Mouse (Mus musculus) heart, embryonic 12.5 days (tissue): ENCODE measurements around the gene Mef2b. TPM values are rescaled to one million over a fixed set of nuclear protein-coding genes. Genes with fewer than 3 reads are reported as not detected.

Experiments
- ATAC-seq: fragments of 200-750 bp; cut with Nextera tagmentation; 2 replicates; pipeline ENCODE4 v1.8.0; 2017; ENCODE audit warnings: moderate TSS enrichment, moderate library complexity; ENCODE audit not compliant: insufficient number of reproducible peaks, low FRiP score
- H3K27ac ChIP-seq: fragments of 300-500 bp; sonication (generic); 2 replicates; pipeline ENCODE4 v1.5.1; 2016; ENCODE audit warnings: mild to moderate bottlenecking, moderate library complexity; ENCODE audit not compliant: poor library complexity, severe bottlenecking
- H3K27me3 ChIP-seq: fragments of 300-500 bp; sonication (generic); replicated peaks from 2 replicates; pipeline ENCODE4 v1.6.1; 2016; ENCODE audit warnings: mild to moderate bottlenecking, moderate library complexity
- H3K36me3 ChIP-seq: fragments of 300-500 bp; sonication (generic); 2 replicates; pipeline ENCODE4 v1.6.1; 2016; ENCODE audit warnings: mild to moderate bottlenecking, moderate library complexity
- H3K4me1 ChIP-seq: fragments of 300-500 bp; sonication (generic); replicated peaks from 2 replicates; pipeline ENCODE4 v1.6.1; 2016; ENCODE audit warnings: mild to moderate bottlenecking
- H3K4me2 ChIP-seq: fragments of 300-500 bp; sonication (generic); 2 replicates; pipeline ENCODE4 v1.6.1; 2016; ENCODE audit warnings: mild to moderate bottlenecking, moderate library complexity
- H3K4me3 ChIP-seq: fragments of 300-500 bp; sonication (generic); 2 replicates; pipeline ENCODE4 v1.5.1; 2016; ENCODE audit warnings: mild to moderate bottlenecking
- H3K9ac ChIP-seq: fragments of 300-500 bp; sonication (generic); 2 replicates; pipeline ENCODE4 v1.6.1; 2016; ENCODE audit warnings: mild to moderate bottlenecking, moderate library complexity
- H3K9me3 ChIP-seq: fragments of 300-500 bp; sonication (generic); replicated peaks from 2 replicates; pipeline ENCODE4 v1.6.1; 2016; ENCODE audit warnings: mild to moderate bottlenecking, moderate library complexity
- WGBS: fragments of 180-500 bp; shearing (Covaris S2); methylation state at CpG from one replicate; pipeline ENCODE4 v1.1.7; 2016; 5-methylcytosine and 5-hydroxymethylcytosine counted together
- polyA plus RNA-seq: library from polyadenylated mRNA; unstranded; fragments of >200 nt; fragmentation: Nextera tagmentation; extraction: Ambion mirVana; gene quantifications from 2 replicates; pipeline ENCODE4 v1.2.1, GENCODE M21; 2016

Mef2b gene
- polyA plus RNA-seq, 1 experiment from 2014 or later: not detected

GRCm38 (mm10) chr8:70117611-70118010 is 21.9 kb upstream of the Mef2b start:
- WGBS: 7% methylated on average over 9 of the region's 9 CpGs
- Histone ChIP-seq H3K27me3 (peaks cover 100% of the 10 kb centered on the region), H3K27ac (no peak overlapping the region), H3K9me3 (no peaks in the 10 kb centered on the region), H3K4me2 (no peak overlapping the region), H3K9ac (no peak overlapping the region), H3K36me3 (no peaks in the 10 kb centered on the region), H3K4me1 (peaks cover 4% of the 10 kb centered on the region; the same call in 1 of the 2 replicates), H3K4me3 (no peak overlapping the region)
- no peak for ATAC-seq

GRCm38 (mm10) chr8:70118726-70119700 is 20.5 kb upstream of the Mef2b start:
- no peak overlapping the region for H3K4me2 ChIP-seq
- no peak overlapping the region for H3K4me3 ChIP-seq
- H3K4me1 ChIP-seq: peaks cover 4% of the 10 kb centered on the region; the same call in 1 of the 2 replicates
- H3K9ac ChIP-seq: no peak overlapping the region
- H3K9me3 ChIP-seq: no peaks in the 10 kb centered on the region
- no peaks in the 10 kb centered on the region for H3K36me3 ChIP-seq
- peaks cover 99% of the 10 kb centered on the region for H3K27me3 ChIP-seq
- ATAC-seq: no peak
- no peak overlapping the region for H3K27ac ChIP-seq
- WGBS: 20% methylated on average over 17 of the region's 17 CpGs

DNA sequence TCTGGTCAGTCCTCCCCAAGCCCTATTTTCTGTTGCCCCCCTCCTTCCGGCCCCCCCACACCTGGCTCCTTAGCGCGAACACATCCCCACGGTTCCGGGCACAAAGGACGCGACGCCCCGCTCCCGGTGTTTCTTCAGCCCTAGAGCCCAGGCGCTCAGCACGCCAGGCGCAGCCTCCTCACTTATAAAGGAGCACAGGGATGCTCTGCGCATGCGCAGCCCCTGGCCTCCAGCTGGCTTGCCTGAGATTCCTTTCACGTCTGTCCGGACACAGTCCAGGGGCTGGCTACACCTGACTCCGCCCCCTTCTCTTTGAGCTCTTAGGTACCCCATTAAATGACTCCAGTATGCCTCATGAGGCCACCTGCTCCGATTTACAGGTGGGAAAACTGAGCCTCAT is 18.8 kb upstream of the Mef2b start, which contains the start of gene Ncan:
Ncan (minus strand) TSS at position 207 of the 400 bp plus-strand sequence.
- H3K4me3 ChIP-seq: no peak within 1 kb of the TSS

DNA sequence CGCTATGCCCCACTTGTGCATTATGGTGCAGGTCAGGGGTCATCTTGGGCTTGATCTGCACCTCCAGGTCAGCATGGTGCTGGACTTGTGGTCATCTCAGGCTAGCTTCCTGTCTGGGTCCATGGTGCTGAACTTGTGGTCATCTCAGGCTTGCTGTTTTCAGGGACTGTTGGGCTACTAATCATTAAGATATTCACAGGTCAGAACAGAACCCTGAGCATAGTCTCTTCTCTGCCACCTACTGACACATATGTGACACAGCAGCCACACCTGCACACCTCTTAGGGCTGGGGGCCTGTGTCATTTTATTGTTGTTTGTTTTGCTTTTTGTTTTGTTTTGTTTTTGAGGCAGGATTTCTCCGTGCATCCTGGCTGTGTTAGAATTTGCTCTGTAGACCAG is 16.6 kb upstream of the Mef2b start:
- H3K4me1 ChIP-seq: peaks cover 4% of the 10 kb centered on the region; the same call in 1 of the 2 replicates
- no peaks in the 10 kb centered on the region for H3K9me3 ChIP-seq
- no peak overlapping the region for H3K9ac ChIP-seq
- no peaks in the 10 kb centered on the region for H3K36me3 ChIP-seq
- no peak for ATAC-seq
- no peak overlapping the region for H3K4me2 ChIP-seq
- WGBS: 49% methylated on average over 2 of the region's 2 CpGs
- H3K27me3 ChIP-seq: peaks cover 79% of the 10 kb centered on the region
- no peak overlapping the region for H3K4me3 ChIP-seq
- H3K27ac ChIP-seq: no peak overlapping the region

More for the DNA sequence above, 18.8 kb upstream of the Mef2b start, which contains the start of gene Ncan:
- peaks cover 4% of the 10 kb centered on the region; the same call in 1 of the 2 replicates for H3K4me1 ChIP-seq
- 3% methylated on average over 19 of the region's 19 CpGs for WGBS
- no peak within 1 kb of the TSS for H3K9ac ChIP-seq
- ATAC-seq: no peak
- no peaks in the 10 kb centered on the region for H3K36me3 ChIP-seq
- no peaks in the 10 kb centered on the region for H3K9me3 ChIP-seq
- H3K27me3 ChIP-seq: peaks cover 99% of the 10 kb centered on the region
- peak within 1 kb of the TSS; percentile 41 for H3K4me2 ChIP-seq
- H3K27ac ChIP-seq: no peak within 1 kb of the TSS

- H3K9ac ChIP-seq: no peak overlapping the region
- H3K4me1 ChIP-seq: peaks cover 21% of the 10 kb centered on the region
- H3K27me3 ChIP-seq: peaks cover 58% of the 10 kb centered on the region
- H3K4me3 ChIP-seq: no peak overlapping the region
- ATAC-seq: no peak
- no peaks in the 10 kb centered on the region for H3K9me3 ChIP-seq
- H3K36me3 ChIP-seq: no peaks in the 10 kb centered on the region
- no peak overlapping the region for H3K4me2 ChIP-seq
- no peak overlapping the region for H3K27ac ChIP-seq
- 58% methylated on average over 8 of the region's 8 CpGs for WGBS
Measured at GRCm38 (mm10) chr8:70124992-70125391, 14.5 kb upstream of the Mef2b start.

DNA sequence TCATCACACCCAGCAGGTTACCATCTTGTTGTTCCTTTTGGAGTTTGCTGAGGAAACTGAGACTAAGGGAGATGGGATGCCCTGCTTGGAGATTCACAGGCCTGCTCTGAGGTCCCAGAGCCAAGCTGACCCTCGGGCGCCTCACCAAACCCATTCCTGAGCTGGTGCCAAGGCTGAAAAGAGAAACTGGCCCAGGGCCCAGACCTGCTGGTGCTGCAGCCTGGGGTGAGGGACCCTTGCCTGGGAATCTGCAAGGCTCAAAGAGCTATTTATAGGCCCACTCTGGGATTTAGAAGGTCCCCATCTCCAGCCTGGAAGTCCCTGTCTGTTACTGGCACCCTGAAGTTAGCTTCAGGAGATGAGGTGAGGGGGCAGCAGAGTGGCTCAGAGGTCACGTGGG is 11.1 kb upstream of the Mef2b start:
- Histone ChIP-seq H3K9ac (no peak overlapping the region), H3K27me3 (peaks cover 24% of the 10 kb centered on the region), H3K4me3 (no peak overlapping the region), H3K4me2 (no peak overlapping the region), H3K9me3 (no peaks in the 10 kb centered on the region), H3K27ac (peak overlapping the region; percentile 60), H3K4me1 (peaks cover 30% of the 10 kb centered on the region), H3K36me3 (peaks cover 12% of the 10 kb centered on the region)
- peak; percentile 34; the same call in 1 of the 2 replicates for ATAC-seq
- WGBS: 51% methylated on average over 3 of the region's 3 CpGs

DNA sequence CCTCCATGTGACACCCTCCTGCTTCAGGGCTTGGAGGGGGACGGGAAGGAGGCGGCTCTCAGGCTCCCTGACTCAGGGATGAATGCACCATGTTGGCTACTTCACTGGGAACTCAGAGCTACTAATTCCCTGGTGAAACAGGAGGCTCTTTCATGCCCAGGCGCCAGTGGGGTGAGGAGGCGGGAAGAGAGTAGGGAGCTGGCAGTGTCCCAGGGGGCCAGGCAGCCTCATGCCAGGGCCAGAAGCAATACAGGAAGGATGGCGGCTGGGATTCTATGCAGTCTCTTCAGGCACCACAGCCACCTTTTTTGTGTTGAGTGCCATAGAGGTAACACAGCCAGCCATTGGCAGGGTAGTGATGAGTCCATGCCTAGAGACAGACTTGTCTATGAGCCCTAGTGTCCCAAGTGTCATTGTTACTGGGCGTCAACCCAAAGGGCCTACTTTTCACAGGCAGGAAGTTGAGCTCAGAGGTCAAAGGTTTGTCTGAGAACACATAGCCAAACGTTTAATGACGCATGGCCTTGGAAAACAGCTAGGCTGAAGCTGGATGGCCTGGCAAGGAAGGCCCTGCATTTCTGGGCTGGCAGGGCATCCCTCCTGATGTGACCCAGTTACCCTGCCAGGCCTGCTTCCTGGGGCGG is 10.1 kb upstream of the Mef2b start:
- Histone ChIP-seq H3K27me3 (peaks cover 15% of the 10 kb centered on the region), H3K36me3 (peaks cover 22% of the 10 kb centered on the region), H3K4me2 (no peak overlapping the region), H3K4me3 (no peak overlapping the region), H3K27ac (no peak overlapping the region), H3K9me3 (no peaks in the 10 kb centered on the region), H3K4me1 (peaks cover 30% of the 10 kb centered on the region), H3K9ac (no peak overlapping the region)
- ATAC-seq: no peak
- 63% methylated on average over 9 of the region's 9 CpGs for WGBS

GRCm38 (mm10) chr8:70130066-70130465 is 9.4 kb upstream of the Mef2b start:
- Histone ChIP-seq H3K9me3 (no peaks in the 10 kb centered on the region), H3K4me2 (no peak overlapping the region), H3K27me3 (0 out of 2 replicates have a peak, but pooled peaks cover 8% of the 10 kb centered on the region), H3K4me3 (no peak overlapping the region), H3K9ac (no peak overlapping the region), H3K36me3 (peaks cover 28% of the 10 kb centered on the region), H3K4me1 (peaks cover 35% of the 10 kb centered on the region), H3K27ac (no peak overlapping the region)
- WGBS: 72% methylated on average over 3 of the region's 3 CpGs
- no peak for ATAC-seq

DNA sequence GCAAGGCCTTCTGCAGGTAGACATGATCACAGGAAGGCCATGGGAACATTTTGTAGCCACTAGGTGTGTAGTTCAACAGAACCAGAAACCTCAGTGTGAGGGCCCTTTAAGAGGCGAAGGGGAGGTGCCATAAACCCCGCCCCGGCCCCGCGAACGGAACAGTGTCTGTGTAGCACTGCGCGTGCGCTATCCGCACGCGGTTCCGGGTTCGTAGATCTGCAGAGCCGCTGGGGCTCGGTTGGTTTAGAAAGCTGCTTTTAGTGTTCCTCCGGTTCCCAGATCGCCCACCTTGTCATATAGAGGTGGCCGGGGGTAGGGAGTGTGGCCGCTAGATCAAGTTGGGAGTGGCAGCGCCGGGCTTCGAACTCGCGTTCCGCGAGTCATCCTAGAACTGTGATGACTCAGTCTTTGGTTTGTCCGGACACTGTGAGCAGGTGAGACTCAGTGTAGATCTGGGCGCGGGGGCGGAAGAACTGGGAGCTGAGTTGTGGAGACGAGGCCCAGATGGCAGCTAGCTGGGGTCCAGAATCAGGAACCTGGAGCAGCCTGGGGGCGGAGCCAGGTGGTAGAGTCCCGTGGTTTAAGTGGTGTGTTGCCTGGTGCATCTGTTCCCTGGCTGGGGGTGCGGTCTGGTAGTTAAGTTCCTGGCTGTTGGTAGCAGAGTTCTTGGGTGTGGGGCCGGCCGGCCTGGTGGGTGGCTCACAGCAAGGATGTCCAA is 8.2 kb upstream of the Mef2b start, which contains the start of gene Nr2c2ap:
Nr2c2ap (plus strand) TSS at position 168 of the 718 bp plus-strand sequence.
- peak; percentile 83 for ATAC-seq
- H3K27me3 ChIP-seq: no peaks in the 10 kb centered on the region
- peaks cover 41% of the 10 kb centered on the region for H3K36me3 ChIP-seq
- H3K4me3 ChIP-seq: peak within 1 kb of the TSS; percentile 89
- no peaks in the 10 kb centered on the region for H3K9me3 ChIP-seq
- WGBS: 1% methylated on average over 37 of the region's 37 CpGs
- peak within 1 kb of the TSS; percentile 84 for H3K9ac ChIP-seq
- 0 out of 2 replicates have a peak within 1 kb of the TSS, but pooled peaks have one; percentile 29 for H3K27ac ChIP-seq
- H3K4me2 ChIP-seq: peak within 1 kb of the TSS; percentile 90
- H3K4me1 ChIP-seq: peaks cover 37% of the 10 kb centered on the region

DNA sequence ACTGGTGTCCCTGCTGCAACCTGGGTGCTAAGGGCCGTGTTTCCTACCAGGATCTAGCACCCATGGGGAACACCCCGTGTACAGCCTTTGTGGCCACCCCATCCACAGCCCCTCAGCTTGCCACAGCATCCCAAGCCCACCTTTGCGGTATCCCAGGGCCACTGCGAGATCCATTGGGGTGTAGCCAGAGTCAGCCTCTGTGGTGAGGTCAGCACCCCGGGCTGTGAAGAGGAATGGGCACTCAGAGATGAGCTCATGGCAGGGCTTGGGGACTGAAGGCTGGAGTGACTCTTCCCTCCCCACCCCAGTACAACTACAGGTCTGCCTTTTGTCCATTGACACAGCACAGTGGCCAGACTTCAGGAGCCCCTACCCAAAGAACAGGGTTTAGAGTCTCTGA is 5.4 kb upstream of the Mef2b start:
- peaks cover 37% of the 10 kb centered on the region for H3K4me1 ChIP-seq
- no peaks in the 10 kb centered on the region for H3K27me3 ChIP-seq
- peaks cover 46% of the 10 kb centered on the region for H3K36me3 ChIP-seq
- no peak overlapping the region for H3K4me2 ChIP-seq
- H3K27ac ChIP-seq: no peak overlapping the region
- no peak for ATAC-seq
- WGBS: 88% methylated on average over 5 of the region's 5 CpGs
- no peak overlapping the region for H3K4me3 ChIP-seq
- no peaks in the 10 kb centered on the region for H3K9me3 ChIP-seq
- no peak overlapping the region for H3K9ac ChIP-seq
